In the genomic region with DNA sequence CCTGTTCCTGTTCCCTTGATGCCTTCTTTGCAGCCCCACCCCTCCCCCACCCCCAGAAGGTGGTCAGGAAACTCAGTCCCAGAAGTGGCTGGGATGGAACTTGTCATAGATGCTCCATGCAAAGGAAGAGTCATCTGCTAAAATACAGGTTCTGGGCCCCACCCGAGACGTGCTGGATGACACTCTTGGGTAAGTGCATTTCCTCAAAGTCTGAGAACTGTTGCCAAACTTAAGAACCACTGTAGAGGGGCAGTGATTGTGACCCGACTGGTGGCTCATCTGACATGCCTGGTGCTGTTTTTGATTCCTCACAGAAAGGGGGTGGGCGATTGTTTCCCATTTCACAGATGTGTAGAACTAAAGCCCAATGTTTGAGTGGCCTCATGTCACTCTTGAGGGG, we compare ENCODE assay signal across 27 mouse cellular contexts.
A peak's percentile ranks its signal among the peaks of the same experiment; 100 is the strongest.
DNase-seq lines count a peak whose midpoint lies in the region; ATAC-seq and TF ChIP-seq lines count a peak whose summit lies in the region.
"Had no signal": no experiment of that assay in that cellular context is flagged by ENCODE, and none has a peak within 500 bp of the region (broad histone marks: within the 10 kb centered on the region; RNA-seq: fewer than 3 reads in every experiment).

No protein-coding gene starts in this region.

- no peak for ATAC-seq in heart, embryonic 15.5 days (replicated peaks; ENCODE audit: insufficient number of reproducible peaks, insufficient read depth, low FRiP score, low read depth)
- no peak for ATAC-seq in lung, embryonic 15.5 days (ENCODE audit: borderline replicate concordance, extremely low read depth, low FRiP score, low TSS enrichment)
- peak; percentile 60 for ATAC-seq in granulocyte monocyte progenitor cell, adult 5-6 weeks (replicated peaks; ENCODE audit: poor library complexity, severe bottlenecking)
- peak; percentile 61 for ATAC-seq in megakaryocyte progenitor cell, adult 5-6 weeks (replicated peaks; ENCODE audit: poor library complexity)
- ATAC-seq in liver, postnatal 0 days, result no peak
- ATAC-seq: forebrain, embryonic 13.5 days; intestine, postnatal 0 days had no signal

- TF ChIP-seq EP300 in liver, postnatal 0 days (IDR thresholded peaks at IDR 0.05; ENCODE audit: low read depth), result no peak

- H3K27ac ChIP-seq in heart, embryonic 15.5 days, result 0 out of 2 replicates have a peak overlapping the region, but pooled peaks have one; percentile 15
- H3K27ac ChIP-seq in lung, embryonic 15.5 days, result peak overlapping the region; percentile 60; the same call in 1 of the 2 replicates
- H3K27ac ChIP-seq in liver, postnatal 0 days (ENCODE audit: low read depth), result no peak overlapping the region
- H3K27ac ChIP-seq: forebrain, embryonic 13.5 days; heart, embryonic 10.5 days; liver, embryonic 14.5 days; midbrain, embryonic 12.5 days; neural tube, embryonic 12.5 days had no signal

- H3K27me3 ChIP-seq in heart, embryonic 15.5 days, result no peaks in the 10 kb centered on the region
- no peaks in the 10 kb centered on the region for H3K27me3 ChIP-seq in lung, embryonic 15.5 days
- no peaks in the 10 kb centered on the region for H3K27me3 ChIP-seq in liver, postnatal 0 days (ENCODE audit: insufficient read depth, low read length)
- H3K27me3 ChIP-seq: forebrain, embryonic 13.5 days; hindbrain, embryonic 12.5 days; kidney, embryonic 15.5 days; midbrain, embryonic 12.5 days; neural tube, embryonic 12.5 days had no signal

- no peaks in the 10 kb centered on the region; the same call in 1 of the 2 replicates for H3K36me3 ChIP-seq in heart, embryonic 15.5 days
- no peaks in the 10 kb centered on the region for H3K36me3 ChIP-seq in lung, embryonic 15.5 days
- H3K36me3 ChIP-seq in liver, postnatal 0 days (replicated peaks; ENCODE audit: insufficient read depth, low read length), result no peaks in the 10 kb centered on the region
- H3K36me3 ChIP-seq: hindbrain, embryonic 12.5 days; neural tube, embryonic 12.5 days had no signal

- DNase-seq in heart, adult 8-10 months (ENCODE audit: low spot score), result no peak
- DNase-seq in lung, postnatal 36 days, result no peak
- no peak for DNase-seq in liver, postnatal 0 days
- DNase-seq: adrenal gland, postnatal 36 days; B cell, adult 2 months; cerebellum, adult 2 months; cerebellum, postnatal 14 days; gastrocnemius, postnatal 36 days; heart, postnatal 36 days; kidney, postnatal 4 days; liver; lung, embryonic 14.5 days; right cerebral cortex, postnatal 4 days had no signal

- H3K4me2 ChIP-seq in heart, embryonic 15.5 days, result no peak overlapping the region
- no peak overlapping the region for H3K4me2 ChIP-seq in lung, embryonic 15.5 days
- H3K4me2 ChIP-seq in liver, postnatal 0 days (ENCODE audit: low read depth, low read length), result no peak overlapping the region
- H3K4me2 ChIP-seq: forebrain, embryonic 13.5 days; hindbrain, embryonic 12.5 days; kidney, embryonic 15.5 days; lung, embryonic 14.5 days; midbrain, embryonic 12.5 days; neural tube, embryonic 12.5 days had no signal

- H3K4me3 ChIP-seq in heart, embryonic 15.5 days, result no peak overlapping the region
- no peak overlapping the region for H3K4me3 ChIP-seq in lung, embryonic 15.5 days
- H3K4me3 ChIP-seq in liver, postnatal 0 days (ENCODE audit: low read depth, low read length), result no peak overlapping the region
- H3K4me3 ChIP-seq: forebrain, embryonic 13.5 days; heart, embryonic 10.5 days; hindbrain, embryonic 12.5 days; kidney, embryonic 15.5 days; megakaryocyte, embryonic 14.5 days; midbrain, embryonic 12.5 days; myocyte; neural tube, embryonic 12.5 days had no signal

- no peaks in the 10 kb centered on the region for H3K9me3 ChIP-seq in heart, embryonic 15.5 days (replicated peaks)
- no peaks in the 10 kb centered on the region for H3K9me3 ChIP-seq in lung, embryonic 15.5 days
- no peaks in the 10 kb centered on the region for H3K9me3 ChIP-seq in liver, postnatal 0 days (ENCODE audit: low read length)
- H3K9me3 ChIP-seq: forebrain, embryonic 13.5 days; heart, embryonic 10.5 days; hindbrain, embryonic 12.5 days; kidney, embryonic 15.5 days; megakaryocyte, embryonic 14.5 days; midbrain, embryonic 12.5 days; neural tube, embryonic 12.5 days had no signal

- TF ChIP-seq CTCF in liver, postnatal 0 days (IDR thresholded peaks at IDR 0.05; ENCODE audit: low read depth), result no peak

- 73% methylated on average over 4 of the region's 4 CpGs for WGBS in heart, embryonic 15.5 days
- 55% methylated on average over 4 of the region's 4 CpGs for WGBS in lung, embryonic 15.5 days
- WGBS in liver, postnatal 0 days (ENCODE audit: insufficient replicate concordance), result 57% methylated on average over 4 of the region's 4 CpGs

- H3K9ac ChIP-seq in heart, embryonic 15.5 days, result no peak overlapping the region
- H3K9ac ChIP-seq in lung, embryonic 15.5 days, result no peak overlapping the region
- H3K9ac ChIP-seq in liver, postnatal 0 days (replicated peaks), result no peak overlapping the region
- H3K9ac ChIP-seq: forebrain, embryonic 13.5 days; hindbrain, embryonic 12.5 days; kidney, embryonic 15.5 days; liver, embryonic 14.5 days; lung, embryonic 14.5 days; midbrain, embryonic 12.5 days; neural tube, embryonic 12.5 days had no signal

- peaks cover 83% of the 10 kb centered on the region for H3K4me1 ChIP-seq in heart, embryonic 15.5 days (replicated peaks)
- peaks cover 72% of the 10 kb centered on the region for H3K4me1 ChIP-seq in lung, embryonic 15.5 days
- no peaks in the 10 kb centered on the region; the same call in 1 of the 2 replicates for H3K4me1 ChIP-seq in liver, postnatal 0 days (ENCODE audit: insufficient read depth)

Comparison
In these comparisons a context has a peak if more than half of its experiments do, and no peak if none do; other contexts are left out.
1. ATAC-seq: peak in granulocyte monocyte progenitor cell, adult 5-6 weeks (single experiment) and megakaryocyte progenitor cell, adult 5-6 weeks (single experiment); none in heart, embryonic 15.5 days (single experiment), lung, embryonic 15.5 days (single experiment) and liver, postnatal 0 days (single experiment).